Mouse (Mus musculus) heart, adult 18-20 months (tissue): Measurements from ENCODE around the gene Cdr2. TPM values are rescaled to one million over a fixed set of nuclear protein-coding genes. Genes with fewer than 3 reads are reported as not detected.
"Not testable (repeated sequence)": the region's sequence is repeated elsewhere in the genome, so short reads cannot be mapped to it uniquely, and the experiment has no call there.

Experiments used
- DNase-seq, 2 experiments: peaks; one replicate each; pipeline ENCODE4 v3.0.0; 2021 to 2022; ENCODE audit warnings: mixed read lengths in 1 of 2
- long read RNA-seq, 2 experiments: library from polyadenylated mRNA; stranded (forward); transcript quantifications; one replicate each; pipeline ENCODE4 v2.0.0; 2021
- total RNA-seq, 2 experiments: library from RNA; stranded (reverse); gene quantifications; 2 replicates each; pipeline ENCODE4 v1.2.3; 2021

The Cdr2 gene
- total RNA-seq, result 10 to 100 TPM; 10.9 to 12.9 TPM
- long read RNA-seq, experiment 1, partial matches to known transcripts, result 0 of 5 reads
- long read RNA-seq, experiment 1, other reads (novel, unspliced or antisense), result 2 of 5 reads
- long read RNA-seq, experiment 2, partial matches to known transcripts, result 0 of 2 reads
- long read RNA-seq, experiment 2, other reads (novel, unspliced or antisense), result 1 of 2 reads

DNA sequence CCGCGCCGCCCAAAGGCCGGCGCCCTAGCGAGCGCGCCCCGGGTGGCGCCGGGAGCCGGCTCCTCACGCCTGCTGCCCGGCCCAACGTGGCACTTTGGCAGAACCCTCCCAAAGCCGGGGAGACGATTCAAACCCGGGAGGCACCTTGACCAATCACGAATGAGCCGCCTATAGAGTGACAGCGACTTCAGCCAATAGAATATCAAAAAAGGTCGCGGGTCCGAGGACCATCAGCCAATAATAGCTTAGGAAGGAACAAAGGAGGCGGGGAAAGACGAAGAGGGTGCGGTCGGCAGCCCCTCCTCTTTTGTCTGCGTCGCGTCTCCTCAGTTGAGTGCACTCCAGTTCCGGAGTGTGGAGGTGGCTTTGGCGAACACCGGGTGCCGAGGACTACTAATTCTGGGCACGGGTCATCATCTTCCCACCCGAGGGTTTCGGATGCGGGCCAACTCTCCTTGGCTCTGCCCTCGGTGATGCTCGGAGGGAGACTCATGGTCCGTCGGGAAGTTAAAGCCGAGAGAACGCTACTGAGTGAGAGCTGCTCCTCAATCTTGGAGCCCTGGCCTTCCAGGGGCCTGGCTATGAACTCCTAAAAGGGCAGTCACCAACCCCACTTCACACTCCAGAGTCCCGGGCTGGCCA is at the start of gene Cdr2, which contains the start of gene Mfsd13b:
Gene Cdr2 (minus strand): TSS at position 113 of the 642 bp plus-strand sequence.
Gene Mfsd13b (plus strand): TSS at position 310 of the 642 bp plus-strand sequence.
- DNase-seq, result peak; percentile 99 to 100

GRCm38 (mm10) chr7:121029947-121030346 is 47.8 kb upstream of the Cdr2 start:
- DNase-seq, result not testable (repeated sequence)

DNA sequence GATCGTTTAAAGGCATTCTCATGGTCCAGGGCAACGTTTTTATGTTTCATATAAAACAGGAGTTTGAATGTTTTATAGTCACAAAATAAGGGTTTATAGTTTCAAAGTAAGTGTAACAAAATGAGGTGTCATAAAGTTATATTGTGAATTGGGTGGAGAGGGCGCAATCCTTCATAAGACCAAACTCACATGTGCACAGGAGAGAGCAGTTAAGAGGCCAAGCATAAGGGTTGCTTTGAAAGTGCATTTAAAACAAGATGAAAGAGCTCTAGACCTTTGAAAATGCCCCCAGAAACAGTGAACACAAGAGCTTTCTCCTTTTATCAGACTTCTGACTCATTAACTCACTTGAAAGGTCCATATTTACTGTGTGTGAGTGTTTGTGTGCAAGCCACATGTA is 44.2 kb upstream of the Cdr2 start:
- no peak for DNase-seq

DNA sequence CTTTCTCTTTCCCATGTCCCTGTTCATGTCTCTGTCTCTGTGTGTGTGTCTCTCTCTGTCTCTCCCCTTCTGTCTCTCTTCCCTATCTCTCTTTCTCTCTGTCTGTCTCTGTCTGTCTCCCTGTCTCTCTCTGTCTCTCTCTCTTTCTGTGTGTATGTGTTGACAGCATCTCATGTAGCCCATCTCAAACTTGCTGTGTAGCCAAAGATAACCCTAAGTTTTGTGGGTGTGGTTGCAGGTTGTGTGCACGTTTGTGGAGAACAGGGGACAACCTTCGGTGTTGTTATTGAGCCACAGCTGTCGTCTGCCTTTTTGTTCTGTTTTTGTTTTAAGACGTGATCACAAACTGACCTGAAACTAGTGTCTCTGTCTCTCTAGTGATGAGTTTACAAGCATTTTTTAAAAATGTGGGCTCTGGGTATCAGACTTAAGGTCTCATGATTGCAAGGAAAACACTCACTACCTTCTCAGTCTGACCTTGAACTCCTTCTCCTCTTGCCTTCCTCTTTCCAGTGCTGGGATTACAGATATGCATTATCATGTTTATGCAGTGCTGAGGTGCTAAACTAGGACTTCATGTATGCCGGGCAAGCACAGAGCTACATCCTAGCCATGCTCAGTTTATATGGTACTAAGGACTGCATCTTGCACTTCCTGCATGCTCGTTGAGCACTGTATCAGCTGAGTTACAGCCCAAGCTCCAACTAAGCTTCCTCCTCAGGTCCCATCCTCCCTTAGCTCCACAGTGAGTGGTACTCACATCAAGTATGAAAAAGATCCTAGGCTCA is 43.3 kb upstream of the Cdr2 start:
- no peak for DNase-seq

DNA sequence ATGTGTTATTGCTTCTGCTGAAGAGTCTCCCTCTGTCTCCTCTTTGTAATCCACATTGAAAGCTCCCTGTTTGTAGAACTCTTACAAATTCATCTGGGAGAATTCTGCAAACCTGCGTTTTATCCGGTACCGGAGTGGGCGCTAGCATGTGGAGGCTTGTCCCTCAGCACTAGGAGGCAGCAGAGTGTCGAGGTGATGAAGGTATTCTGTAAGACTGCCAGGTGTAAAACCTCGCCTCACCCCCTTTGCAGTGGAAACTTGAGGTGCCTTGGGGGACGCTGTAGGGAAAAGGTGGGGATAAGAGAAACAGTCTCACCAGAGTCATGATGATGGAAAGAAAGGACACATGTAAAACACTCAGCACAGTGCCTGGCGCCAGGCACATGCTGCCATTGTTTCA is 38.2 kb upstream of the Cdr2 start:
- peak in 1 of 2 experiments; percentile 32 for DNase-seq

DNA sequence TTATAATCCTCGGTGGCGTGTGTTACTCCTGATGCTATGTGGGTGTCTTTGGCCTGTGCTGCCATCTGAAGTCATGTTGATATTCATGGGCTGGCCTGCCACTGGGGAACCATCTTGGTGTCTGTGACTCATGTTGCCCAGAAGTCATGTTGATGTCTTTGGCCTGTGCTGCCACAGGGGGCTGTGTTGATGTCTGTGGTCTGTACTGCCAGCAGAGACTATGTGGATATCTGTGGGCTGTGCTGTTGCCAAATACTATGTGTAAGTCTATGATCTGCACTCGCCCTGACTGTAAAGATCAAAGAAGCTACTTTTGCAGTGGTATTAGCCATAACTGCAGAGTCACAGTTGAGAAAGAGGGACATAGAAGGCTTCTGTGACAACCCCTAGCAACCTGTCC is 36.7 kb upstream of the Cdr2 start:
- no peak for DNase-seq

DNA sequence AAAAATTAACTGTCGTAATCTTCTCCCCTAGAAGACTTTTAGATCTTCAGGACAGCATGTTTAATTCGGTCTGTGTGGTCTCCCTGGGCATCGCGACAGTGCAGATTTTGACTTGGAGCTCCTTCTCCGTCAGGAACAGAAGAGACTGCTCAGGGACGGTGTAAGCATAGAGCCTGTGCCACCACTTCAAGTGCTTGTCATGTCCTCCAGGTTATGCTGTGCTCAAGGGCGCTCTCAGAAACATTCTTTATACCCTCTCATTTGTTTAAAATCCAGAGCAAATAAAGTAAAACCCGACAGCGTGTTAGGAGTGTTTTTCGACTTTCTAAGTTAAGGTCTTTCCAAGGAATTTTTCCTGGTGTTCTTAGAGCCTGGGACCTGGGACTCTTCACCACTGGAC is 32.4 kb upstream of the Cdr2 start:
- no peak for DNase-seq

- no peak for DNase-seq
These were observed 29.9 kb upstream of the Cdr2 start for GRCm38 (mm10) chr7:121011794-121012689.

DNA sequence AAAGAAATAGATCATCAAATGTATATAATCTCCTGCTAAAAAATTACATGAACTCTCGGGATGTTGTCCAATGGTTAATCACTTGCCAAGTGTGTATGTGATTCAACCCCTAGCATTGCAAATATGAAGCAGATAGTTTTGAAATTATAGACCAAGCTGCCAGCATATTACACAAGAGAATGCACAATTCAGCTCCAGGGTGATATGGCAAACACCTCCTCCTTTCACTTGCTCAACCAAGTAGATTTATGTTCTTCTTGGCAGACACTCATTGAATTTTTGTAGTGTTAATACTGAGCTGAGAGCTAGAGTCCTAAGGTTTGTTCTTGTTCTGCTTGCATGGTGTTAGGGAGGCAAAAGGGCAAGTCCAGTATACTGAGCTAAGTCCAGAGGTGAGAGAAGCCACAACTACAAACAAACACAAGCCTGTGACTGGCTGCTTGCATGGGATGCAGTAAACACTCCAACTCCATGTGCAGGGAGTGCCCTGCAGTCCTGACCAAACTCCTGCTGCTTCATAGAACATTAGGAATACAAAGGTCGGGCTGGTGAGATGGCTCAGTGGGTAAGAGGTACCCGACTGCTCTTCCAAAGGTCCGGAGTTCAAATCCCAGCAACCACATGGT is 21.8 kb upstream of the Cdr2 start:
- DNase-seq, result no peak

DNA sequence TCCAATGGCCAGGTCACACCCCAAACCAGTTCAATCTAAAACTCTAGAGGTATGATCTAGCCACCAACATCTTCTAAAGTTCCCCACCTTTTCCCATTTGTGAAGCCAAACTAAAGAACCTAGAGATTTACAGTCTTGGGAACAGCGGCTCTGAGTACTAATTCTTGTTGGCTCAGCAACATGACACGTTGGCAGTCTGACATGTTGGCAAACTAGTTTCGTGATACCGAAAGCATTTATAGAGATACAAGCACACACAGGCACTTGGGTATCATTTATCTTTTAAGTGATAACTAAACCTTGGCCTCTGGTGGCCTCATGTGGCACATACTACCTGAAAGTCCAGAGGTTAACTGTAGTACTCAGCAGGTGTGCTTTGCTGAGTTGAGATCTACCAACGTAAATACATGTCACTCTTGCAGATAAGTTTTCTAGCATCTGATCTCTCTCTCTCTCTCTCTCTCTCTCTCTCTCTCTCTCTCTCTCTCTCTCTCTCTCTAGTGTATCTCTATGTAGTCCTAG is 20.4 kb upstream of the Cdr2 start:
- no peak for DNase-seq

GRCm38 (mm10) chr7:121001879-121002278 is 19.8 kb upstream of the Cdr2 start:
- no peak for DNase-seq

DNA sequence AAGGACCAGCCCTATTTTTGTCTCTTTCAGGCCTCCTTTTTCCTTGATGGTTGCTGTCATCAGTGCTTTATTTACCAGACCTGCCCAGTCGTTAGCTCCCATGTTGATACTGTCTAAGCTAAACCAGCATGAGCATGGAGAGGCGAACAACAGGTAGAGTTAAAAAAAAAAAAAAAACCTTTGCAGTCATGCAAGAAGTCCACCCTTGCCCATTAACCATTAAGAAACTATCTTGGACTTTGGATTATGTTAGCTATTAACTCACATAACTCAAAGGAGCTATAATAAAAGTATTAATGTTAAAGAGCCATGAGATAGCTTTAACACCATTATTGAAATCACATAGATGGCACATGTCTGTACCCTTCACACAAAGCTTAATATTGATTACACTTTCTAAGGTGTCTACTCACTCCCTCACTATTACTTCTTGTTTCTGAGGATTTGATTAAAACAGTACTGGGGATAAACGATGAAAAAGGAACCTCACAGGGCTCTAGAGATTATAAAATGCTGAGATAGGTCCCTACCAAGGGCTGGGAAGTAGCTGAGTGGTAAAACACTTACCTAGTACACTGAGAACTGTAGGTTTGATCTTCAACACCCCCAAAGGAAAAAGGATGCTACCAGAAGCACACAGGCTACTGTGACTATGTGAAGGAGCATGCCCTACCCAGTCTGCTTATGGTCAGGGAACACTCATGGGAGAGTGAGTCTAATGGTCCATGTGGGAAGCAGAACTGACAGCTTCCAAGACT is 18.1 kb upstream of the Cdr2 start:
- no peak for DNase-seq

DNA sequence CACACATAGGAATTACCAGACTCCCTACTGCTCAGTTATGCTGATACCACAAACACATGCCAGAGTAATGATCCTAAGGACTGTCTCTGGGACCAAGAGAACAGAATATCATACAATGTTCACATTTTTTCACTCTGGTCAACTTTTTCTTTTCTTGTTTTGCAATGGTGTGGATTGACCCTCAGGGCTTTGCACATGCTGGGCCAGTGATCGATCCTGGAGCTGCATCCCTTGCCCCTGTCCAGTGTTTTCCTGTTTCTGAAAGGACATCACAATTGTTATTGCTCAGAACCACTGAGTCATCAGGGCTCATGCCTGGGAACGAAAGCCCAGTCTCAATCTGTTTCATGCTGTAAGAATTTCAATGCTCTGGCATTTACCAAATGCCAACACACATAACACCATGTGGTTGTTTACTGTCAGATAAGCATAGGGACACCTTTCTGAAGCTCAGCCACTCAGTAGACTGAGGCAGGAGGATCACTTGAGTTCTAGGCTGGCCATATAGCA is 17.0 kb upstream of the Cdr2 start:
- no peak for DNase-seq

GRCm38 (mm10) chr7:120991191-120991590 is 9.1 kb upstream of the Cdr2 start:
- DNase-seq, result no peak

- DNase-seq, result no peak
These were observed 856 bp upstream of the Cdr2 start for GRCm38 (mm10) chr7:120982968-120983367.

DNA sequence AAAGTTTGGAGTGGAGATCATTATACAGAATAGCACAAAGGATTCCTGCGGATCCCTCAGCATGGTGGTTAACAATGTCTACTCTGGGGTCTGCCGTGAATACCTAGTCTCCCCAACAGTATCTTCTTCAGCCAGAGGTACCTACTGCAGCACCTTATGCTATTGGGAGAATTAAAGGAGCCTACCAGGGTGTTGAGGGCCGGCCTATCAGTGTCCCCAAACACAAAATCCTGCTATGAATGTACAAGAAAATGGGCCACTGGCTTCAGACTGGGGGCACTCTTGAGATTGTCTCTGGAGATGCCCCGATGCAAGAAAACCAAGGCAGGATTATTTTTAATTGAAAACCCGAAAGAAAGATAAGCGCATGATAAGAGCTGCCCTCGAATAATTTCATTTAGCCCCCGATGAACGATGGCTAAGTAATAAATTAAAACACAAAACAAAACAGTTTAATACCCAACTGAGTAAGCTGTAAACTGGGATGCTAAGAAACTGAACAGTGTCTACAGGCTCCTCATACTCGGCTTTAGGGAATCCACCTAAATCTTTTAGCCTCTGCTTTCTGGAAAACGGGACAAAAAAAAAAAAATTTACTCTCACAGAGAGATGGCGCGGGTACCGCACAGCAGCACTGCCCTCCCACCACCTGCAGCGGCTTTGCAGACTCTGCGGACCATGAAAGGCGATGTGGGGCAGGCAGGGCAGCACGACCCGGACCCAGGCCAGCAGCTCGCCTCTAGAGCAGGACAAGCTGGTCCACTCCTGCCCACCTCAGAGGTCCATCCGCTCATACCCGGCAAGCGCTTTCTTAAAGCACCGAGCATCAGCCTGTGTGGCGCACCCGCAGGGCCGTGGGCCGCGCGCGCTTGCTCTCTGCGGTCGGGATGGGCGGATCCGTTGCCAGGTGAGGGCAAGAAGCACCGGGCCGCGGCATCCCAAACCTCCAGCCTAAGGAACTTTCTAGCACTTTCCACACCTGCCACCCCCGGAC is 884 bp downstream of the Cdr2 start:
- DNase-seq, result peak; percentile 41 to 57

DNA sequence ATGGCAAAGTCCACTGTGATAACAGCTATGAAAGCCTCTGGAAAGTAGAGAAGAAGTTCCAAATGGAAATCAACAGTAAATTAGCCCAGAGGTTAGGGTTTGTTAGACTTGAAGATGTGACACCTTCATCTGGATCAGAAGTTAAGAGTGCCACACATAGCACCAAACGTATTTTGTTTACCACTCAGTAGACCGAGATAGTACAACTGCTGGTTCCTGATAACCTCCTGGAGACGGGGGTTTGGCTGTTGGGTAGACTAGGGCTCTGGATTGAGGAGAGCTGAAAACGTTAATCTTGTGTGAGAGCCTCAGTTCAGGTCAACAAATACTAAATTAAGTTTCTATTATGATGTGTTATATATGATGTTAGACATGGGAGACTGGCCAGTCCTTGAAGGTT is 2.1 kb downstream of the Cdr2 start:
- no peak for DNase-seq

GRCm38 (mm10) chr7:120977063-120977462 is 5.0 kb downstream of the Cdr2 start:
- DNase-seq, result peak; percentile 67 to 69

DNA sequence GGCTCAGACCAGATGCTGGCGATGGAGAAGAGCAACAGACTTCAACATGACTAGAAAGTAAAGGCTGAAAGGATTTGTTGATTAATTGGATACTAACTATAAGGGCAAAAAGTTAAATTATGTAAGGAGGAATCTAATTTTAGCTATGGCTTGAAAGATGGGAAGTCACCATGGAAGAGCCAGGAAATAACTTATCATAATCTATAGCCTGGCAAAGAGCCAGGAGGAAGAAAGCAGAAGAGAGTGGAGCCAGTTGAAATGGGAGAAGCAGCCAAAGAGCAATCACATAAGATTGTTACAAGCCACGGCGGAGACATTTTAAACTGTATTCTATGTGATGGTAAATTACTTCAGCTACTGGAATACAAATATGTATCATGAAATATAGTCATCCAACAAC is 8.1 kb downstream of the Cdr2 start:
- no peak for DNase-seq
